Mouse (Mus musculus) hindbrain, embryonic 10.5 days (tissue): ENCODE data around the gene Slc6a2. TPM values are rescaled to one million over a fixed set of nuclear protein-coding genes. Genes with fewer than 3 reads are reported as not detected.

Source experiments
- DNase-seq: peaks from one replicate; pipeline ENCODE4 v3.0.0-alpha.2; 2017; ENCODE audit warnings: low spot score
- H3K27ac ChIP-seq: fragments of 300-500 bp; sonication (generic); 2 replicates; pipeline ENCODE4 v1.5.1; 2016; ENCODE audit warnings: mild to moderate bottlenecking, moderate library complexity
- H3K27me3 ChIP-seq: fragments of 300-500 bp; sonication (generic); 2 replicates; pipeline ENCODE4 v1.6.1; 2016; ENCODE audit warnings: mild to moderate bottlenecking; ENCODE audit not compliant: poor library complexity, insufficient read depth, severe bottlenecking
- H3K36me3 ChIP-seq: fragments of 300-500 bp; sonication (generic); 2 replicates; pipeline ENCODE4 v1.6.1; 2016; ENCODE audit warnings: mild to moderate bottlenecking, moderate library complexity
- H3K4me1 ChIP-seq: fragments of 300-500 bp; sonication (generic); replicated peaks from 2 replicates; pipeline ENCODE4 v1.6.1; 2016; ENCODE audit warnings: mild to moderate bottlenecking
- H3K4me3 ChIP-seq: fragments of 300-500 bp; sonication (generic); 2 replicates; pipeline ENCODE4 v1.5.1; 2016; ENCODE audit warnings: mild to moderate bottlenecking, moderate library complexity
- H3K9me3 ChIP-seq: fragments of 300-500 bp; sonication (generic); 2 replicates; pipeline ENCODE4 v1.6.1; 2016; ENCODE audit warnings: mild to moderate bottlenecking, moderate library complexity
- WGBS: fragments of 180-500 bp; shearing (Covaris S2); methylation state at CpG from one replicate; pipeline ENCODE4 v1.1.7; 2016; 5-methylcytosine and 5-hydroxymethylcytosine counted together
- polyA plus RNA-seq: library from polyadenylated mRNA; unstranded; fragments of >200 nt; fragmentation: Nextera tagmentation; extraction: Ambion mirVana; gene quantifications from 2 replicates; pipeline ENCODE4 v1.2.1, GENCODE M21; 2016

The Slc6a2 gene
- 0.09 and 0.22 TPM in 2 replicates for polyA plus RNA-seq

GRCm38 (mm10) chr8:92959779-92960178 is at the start of gene Slc6a2:
Slc6a2 (plus strand) TSS chr8:92960079.
- 70% methylated on average over 10 of the region's 10 CpGs for WGBS
- peaks cover 15% of the 10 kb centered on the region for H3K4me1 ChIP-seq
- 0 out of 2 replicates have a peak within 1 kb of the TSS, but pooled peaks have one; percentile 42 for H3K27ac ChIP-seq
- H3K4me3 ChIP-seq: peak within 1 kb of the TSS; percentile 54
- DNase-seq: no peak
- H3K27me3 ChIP-seq: peaks cover 70% of the 10 kb centered on the region
- H3K36me3 ChIP-seq: no peaks in the 10 kb centered on the region
- no peaks in the 10 kb centered on the region for H3K9me3 ChIP-seq

- Histone ChIP-seq H3K9me3 (no peaks in the 10 kb centered on the region), H3K27me3 (no peaks in the 10 kb centered on the region), H3K27ac (no peak overlapping the region), H3K4me1 (no peaks in the 10 kb centered on the region), H3K36me3 (no peaks in the 10 kb centered on the region), H3K4me3 (no peak overlapping the region)
- WGBS: 86% methylated on average over 3 of the region's 3 CpGs
- no peak for DNase-seq
Observed at GRCm38 (mm10) chr8:92911477-92911876, 48.4 kb upstream of the Slc6a2 start.

GRCm38 (mm10) chr8:92913396-92913795 is 46.5 kb upstream of the Slc6a2 start:
- DNase-seq: no peak
- no peaks in the 10 kb centered on the region for H3K4me1 ChIP-seq

GRCm38 (mm10) chr8:92916082-92916481 is 43.8 kb upstream of the Slc6a2 start:
- WGBS: 84% methylated on average over 3 of the region's 3 CpGs
- no peaks in the 10 kb centered on the region for H3K36me3 ChIP-seq
- no peak overlapping the region for H3K4me3 ChIP-seq
- no peaks in the 10 kb centered on the region for H3K4me1 ChIP-seq
- H3K9me3 ChIP-seq: no peaks in the 10 kb centered on the region
- no peak for DNase-seq
- H3K27me3 ChIP-seq: no peaks in the 10 kb centered on the region
- no peak overlapping the region for H3K27ac ChIP-seq

More at GRCm38 (mm10) chr8:92913396-92913795, 46.5 kb upstream of the Slc6a2 start:
- no peak overlapping the region for H3K4me3 ChIP-seq
- no peak overlapping the region for H3K27ac ChIP-seq
- no peaks in the 10 kb centered on the region for H3K36me3 ChIP-seq
- no peaks in the 10 kb centered on the region for H3K9me3 ChIP-seq
- no peaks in the 10 kb centered on the region for H3K27me3 ChIP-seq
- 87% methylated on average over 7 of the region's 7 CpGs for WGBS

- no peaks in the 10 kb centered on the region for H3K27me3 ChIP-seq
- H3K27ac ChIP-seq: no peak overlapping the region
- H3K36me3 ChIP-seq: no peaks in the 10 kb centered on the region
- H3K4me1 ChIP-seq: no peaks in the 10 kb centered on the region
- no peak overlapping the region for H3K4me3 ChIP-seq
- no peaks in the 10 kb centered on the region for H3K9me3 ChIP-seq
- 88% methylated on average over 3 of the region's 3 CpGs for WGBS
- no peak for DNase-seq
Observed at GRCm38 (mm10) chr8:92921768-92922167, 38.1 kb upstream of the Slc6a2 start.

- H3K27me3 ChIP-seq: no peaks in the 10 kb centered on the region
- H3K36me3 ChIP-seq: no peaks in the 10 kb centered on the region
- no peaks in the 10 kb centered on the region for H3K9me3 ChIP-seq
- no peak overlapping the region for H3K4me3 ChIP-seq
- 75% methylated on average over 4 of the region's 4 CpGs for WGBS
- no peak for DNase-seq
- H3K27ac ChIP-seq: no peak overlapping the region
- 0 out of 2 replicates have a peak, but pooled peaks cover 5% of the 10 kb centered on the region for H3K4me1 ChIP-seq
Observed at GRCm38 (mm10) chr8:92928986-92929385, 30.9 kb upstream of the Slc6a2 start.

- no peak for DNase-seq
- no peak overlapping the region for H3K4me3 ChIP-seq
- H3K9me3 ChIP-seq: no peaks in the 10 kb centered on the region
- H3K27ac ChIP-seq: no peak overlapping the region
- 84% methylated on average over 4 of the region's 4 CpGs for WGBS
- H3K4me1 ChIP-seq: no peaks in the 10 kb centered on the region
- no peaks in the 10 kb centered on the region for H3K36me3 ChIP-seq
- no peaks in the 10 kb centered on the region for H3K27me3 ChIP-seq
Observed at GRCm38 (mm10) chr8:92938056-92938455, 21.8 kb upstream of the Slc6a2 start.

- H3K4me1 ChIP-seq: no peaks in the 10 kb centered on the region
- H3K4me3 ChIP-seq: no peak overlapping the region
- no peak for DNase-seq
- H3K9me3 ChIP-seq: no peaks in the 10 kb centered on the region
- WGBS: 91% methylated on average over 4 of the region's 4 CpGs
- no peak overlapping the region for H3K27ac ChIP-seq
- H3K36me3 ChIP-seq: no peaks in the 10 kb centered on the region
- no peaks in the 10 kb centered on the region for H3K27me3 ChIP-seq
Observed at GRCm38 (mm10) chr8:92949071-92949470, 10.8 kb upstream of the Slc6a2 start.

GRCm38 (mm10) chr8:92950639-92951371 is 9.1 kb upstream of the Slc6a2 start:
- DNase-seq: no peak

GRCm38 (mm10) chr8:92954044-92954443 is 5.8 kb upstream of the Slc6a2 start:
- 88% methylated on average over 5 of the region's 5 CpGs for WGBS
- Histone ChIP-seq H3K36me3 (no peaks in the 10 kb centered on the region), H3K4me3 (no peak overlapping the region), H3K27me3 (peaks cover 27% of the 10 kb centered on the region), H3K9me3 (no peaks in the 10 kb centered on the region), H3K4me1 (no peaks in the 10 kb centered on the region), H3K27ac (no peak overlapping the region)
- DNase-seq: no peak

More at GRCm38 (mm10) chr8:92950639-92951371, 9.1 kb upstream of the Slc6a2 start:
- H3K4me1 ChIP-seq: no peaks in the 10 kb centered on the region
- no peaks in the 10 kb centered on the region for H3K36me3 ChIP-seq
- peaks cover 3% of the 10 kb centered on the region; the same call in 1 of the 2 replicates for H3K27me3 ChIP-seq
- H3K4me3 ChIP-seq: no peak overlapping the region
- H3K27ac ChIP-seq: no peak overlapping the region
- H3K9me3 ChIP-seq: no peaks in the 10 kb centered on the region
- WGBS: 83% methylated on average over 12 of the region's 12 CpGs

- H3K27me3 ChIP-seq: peaks cover 70% of the 10 kb centered on the region
- H3K4me3 ChIP-seq: peak overlapping the region; percentile 54
- 0 out of 2 replicates have a peak overlapping the region, but pooled peaks have one; percentile 42 for H3K27ac ChIP-seq
- WGBS: under 1% methylated on average over 42 of the region's 42 CpGs
- no peaks in the 10 kb centered on the region for H3K36me3 ChIP-seq
- H3K9me3 ChIP-seq: no peaks in the 10 kb centered on the region
- H3K4me1 ChIP-seq: peaks cover 15% of the 10 kb centered on the region
- DNase-seq: peak; percentile 34
Observed at GRCm38 (mm10) chr8:92960451-92960911, 602 bp downstream of the Slc6a2 start.

- Histone ChIP-seq H3K27ac (no peak overlapping the region), H3K27me3 (peaks cover 64% of the 10 kb centered on the region), H3K36me3 (no peaks in the 10 kb centered on the region), H3K9me3 (no peaks in the 10 kb centered on the region), H3K4me3 (peak overlapping the region; percentile 54), H3K4me1 (peaks cover 15% of the 10 kb centered on the region)
- DNase-seq: peak; percentile 15
- WGBS: 2% methylated on average over 25 of the region's 25 CpGs
Observed at GRCm38 (mm10) chr8:92961088-92961487, 1.2 kb downstream of the Slc6a2 start.

GRCm38 (mm10) chr8:92964556-92964955 is 4.7 kb downstream of the Slc6a2 start:
- DNase-seq: no peak
- no peaks in the 10 kb centered on the region for H3K9me3 ChIP-seq
- H3K4me1 ChIP-seq: peaks cover 15% of the 10 kb centered on the region
- no peak overlapping the region for H3K27ac ChIP-seq
- H3K27me3 ChIP-seq: peaks cover 38% of the 10 kb centered on the region
- 80% methylated on average over 2 of the region's 2 CpGs for WGBS
- H3K36me3 ChIP-seq: no peaks in the 10 kb centered on the region
- no peak overlapping the region for H3K4me3 ChIP-seq
